Mouse (Mus musculus) neural tube, embryonic 10.5 days (tissue): Measurements from ENCODE around the gene Olfr282.
A peak's percentile ranks its signal among the peaks of the same experiment; 100 is the strongest.
"Not testable (repeated sequence)": the region's sequence is repeated elsewhere in the genome, so short reads cannot be mapped to it uniquely, and the experiment has no call there.

Experiments used
- DNase-seq: peaks from one replicate; pipeline ENCODE4 v3.0.0-alpha.2; 2017; ENCODE audit warnings: low spot score; ENCODE audit errors: extremely low spot score

Olfr282 gene

DNA sequence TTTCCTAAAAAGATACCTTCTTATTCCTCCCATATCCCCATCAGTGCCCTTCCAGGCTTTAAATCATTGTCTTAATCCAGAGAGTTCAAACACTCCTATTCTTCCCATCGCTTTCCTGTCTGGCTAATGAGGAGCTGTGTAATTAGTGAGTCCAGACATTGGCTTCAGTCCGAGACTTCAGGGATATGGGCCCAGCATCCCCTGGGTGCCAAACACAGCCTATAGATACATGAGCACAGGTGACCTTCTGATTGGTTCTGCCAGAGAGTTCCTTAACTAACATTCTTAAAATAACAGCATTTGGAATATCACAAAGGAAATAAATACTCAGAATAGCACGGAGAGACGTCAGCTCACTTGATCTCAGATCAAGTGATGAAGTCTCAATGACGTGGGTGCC is at the start of gene Olfr282:
Gene Olfr282, plus strand, starts transcription at position 301 of the 400 bp plus-strand sequence.
- not testable (repeated sequence) for DNase-seq

DNA sequence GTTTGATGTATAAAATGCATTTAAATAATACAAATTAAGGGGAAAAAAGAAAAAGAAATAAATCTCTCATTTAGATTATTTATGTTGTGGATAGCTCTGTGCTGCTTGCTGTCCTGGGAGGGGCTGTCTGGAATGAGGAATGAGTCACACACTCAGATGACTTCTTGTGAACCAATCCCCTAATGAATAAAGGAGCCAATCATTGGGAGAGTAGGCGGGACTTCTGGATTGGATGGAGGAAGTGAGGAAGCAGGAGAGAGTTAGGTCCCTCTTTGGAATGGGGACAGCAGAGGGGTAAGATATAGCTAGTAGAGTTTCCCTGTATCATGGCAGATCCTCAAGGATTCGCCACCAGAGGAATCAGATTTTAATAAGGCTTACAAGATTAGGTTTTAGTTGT is 43.4 kb upstream of the Olfr282 start:
- no peak for DNase-seq

DNA sequence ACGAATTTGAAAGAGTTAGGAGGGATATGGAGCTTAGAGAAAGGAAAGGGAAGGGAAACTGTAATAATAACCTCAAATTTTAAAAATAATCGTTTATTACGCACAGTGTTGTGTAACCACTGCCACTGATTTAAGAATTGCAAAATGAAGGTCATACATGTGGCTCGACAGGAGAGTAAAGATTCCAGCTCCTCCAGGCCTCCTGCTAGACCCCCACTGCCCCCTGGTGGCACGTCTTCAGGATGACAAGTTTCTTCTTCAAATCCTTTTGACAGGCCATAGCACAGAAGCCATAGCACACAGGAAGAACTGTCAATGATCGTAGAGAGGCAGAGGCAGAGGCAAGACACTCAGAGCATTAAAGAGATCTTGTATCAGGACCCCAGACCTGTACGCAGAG is 41.2 kb upstream of the Olfr282 start:
- DNase-seq = peak; percentile 74

DNA sequence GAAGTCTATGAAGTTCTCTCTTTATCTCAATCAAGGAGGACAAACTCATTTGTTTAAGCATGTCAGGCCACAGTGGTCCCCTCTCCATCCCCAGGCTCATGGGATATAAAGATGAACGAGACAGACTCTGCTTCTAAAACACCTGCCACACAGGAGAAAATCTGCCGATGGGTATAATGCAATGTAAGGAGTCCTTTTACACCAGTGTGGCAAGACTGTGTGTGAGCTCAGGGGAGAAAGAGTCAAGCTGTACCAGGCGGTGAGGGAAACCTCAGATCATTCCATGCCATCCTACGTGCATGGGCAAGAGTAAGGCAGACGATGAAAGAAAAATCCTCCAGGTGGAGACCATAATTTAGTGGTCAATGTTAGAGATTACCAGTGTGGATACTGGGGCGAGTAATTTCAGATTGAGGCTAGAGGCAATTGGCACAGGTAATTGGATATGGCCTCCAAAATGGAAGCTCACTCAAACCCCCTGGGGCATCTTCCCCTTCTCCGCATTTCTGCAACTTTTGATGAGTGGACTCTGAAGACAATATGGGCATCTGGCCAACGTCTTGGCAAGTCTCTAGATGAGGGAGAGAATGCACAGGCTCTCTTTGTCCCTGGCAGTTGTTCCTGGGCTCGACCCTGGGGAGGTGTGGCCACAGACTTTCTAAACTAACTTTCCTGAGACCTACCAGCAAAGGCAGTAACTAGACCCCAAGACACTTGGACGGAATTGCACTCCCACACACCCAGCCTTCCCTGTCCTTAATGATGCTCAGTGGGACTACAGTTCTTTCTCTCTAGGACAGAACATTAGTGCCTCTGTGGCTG is 39.7 kb upstream of the Olfr282 start:
- no peak for DNase-seq

DNA sequence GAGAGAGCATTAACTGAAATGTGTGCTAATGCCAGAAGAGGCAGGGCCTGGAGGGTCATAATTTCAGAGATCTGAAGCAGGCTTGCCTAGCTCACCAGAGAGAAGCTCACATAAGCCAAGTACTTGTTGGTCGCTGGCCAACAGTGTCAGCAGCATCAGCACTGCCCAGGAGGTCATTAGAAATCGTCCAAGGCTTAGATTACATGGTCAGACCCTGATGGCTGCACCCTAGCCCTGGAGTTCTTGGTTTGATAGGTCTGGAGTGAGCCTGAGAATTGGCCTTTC is 39.2 kb upstream of the Olfr282 start:
- DNase-seq = no peak

DNA sequence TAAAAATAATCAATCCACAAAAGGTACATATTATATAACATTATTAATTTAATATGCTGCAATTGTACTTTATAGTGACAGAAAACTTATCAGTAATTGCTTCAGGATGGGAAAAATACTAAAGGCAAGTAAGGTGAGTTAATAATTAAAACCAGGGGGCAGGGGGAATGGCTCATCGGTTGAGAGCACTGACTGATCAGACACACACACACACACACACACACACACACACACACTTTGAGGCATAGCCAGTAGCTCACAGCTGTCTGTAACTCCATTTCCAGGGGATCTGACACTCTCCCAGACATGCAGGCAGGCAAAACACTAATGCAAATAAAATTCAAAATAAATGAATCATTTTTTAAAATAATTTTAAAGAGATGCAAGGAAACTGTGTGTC is 33.9 kb upstream of the Olfr282 start:
- peak; percentile 7 for DNase-seq

DNA sequence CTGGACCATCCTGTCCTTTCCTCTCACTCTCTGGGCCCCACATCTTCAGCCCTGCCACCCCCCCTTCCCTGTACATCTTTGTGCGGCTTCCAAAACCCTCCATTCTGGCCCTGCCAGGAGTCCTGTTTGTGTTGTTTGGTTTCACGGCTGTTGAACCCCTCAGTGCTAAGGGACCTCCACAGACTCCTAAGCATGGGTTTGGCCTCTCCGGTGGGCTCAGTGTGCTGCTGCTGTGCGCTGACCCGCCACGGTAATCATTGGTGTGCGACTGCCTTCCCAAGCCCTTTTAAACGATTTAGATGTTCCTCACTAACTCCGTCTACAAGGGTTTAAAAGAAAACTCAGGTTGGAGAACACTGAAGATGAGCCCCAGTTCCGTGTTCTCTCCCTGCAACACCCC is 28.7 kb upstream of the Olfr282 start:
- peak; percentile 11 for DNase-seq

DNA sequence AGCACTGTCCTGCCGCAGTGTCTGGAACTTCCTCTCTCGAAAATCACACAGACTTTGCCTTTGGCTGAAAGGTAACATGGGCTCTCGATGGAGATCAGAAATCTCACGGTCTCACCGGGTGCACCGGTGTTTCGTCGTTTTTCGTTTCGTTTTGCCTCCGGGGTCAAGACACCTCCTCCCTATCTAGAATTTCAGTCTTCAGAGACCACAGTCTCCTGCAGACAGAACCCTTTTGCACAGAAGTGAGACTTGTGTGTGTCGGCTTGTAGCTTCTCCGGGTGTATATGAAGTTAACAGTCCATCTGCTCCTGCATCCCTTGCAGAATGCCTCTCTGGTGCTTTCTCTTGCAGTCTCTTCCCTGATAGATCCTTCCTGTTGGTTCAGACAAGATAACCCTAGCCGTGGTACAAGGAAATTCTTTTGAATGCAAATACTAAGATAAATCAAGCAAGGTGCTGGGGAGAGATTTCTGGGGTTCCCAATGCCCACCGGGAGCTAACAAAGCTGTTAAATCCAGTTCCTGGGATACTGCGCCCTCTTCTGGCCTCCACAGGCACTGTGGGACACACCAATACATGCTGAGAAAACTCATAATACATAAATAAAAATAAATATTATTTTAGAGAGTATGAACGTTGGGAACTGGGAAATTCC is 22.5 kb upstream of the Olfr282 start:
- DNase-seq = no peak

DNA sequence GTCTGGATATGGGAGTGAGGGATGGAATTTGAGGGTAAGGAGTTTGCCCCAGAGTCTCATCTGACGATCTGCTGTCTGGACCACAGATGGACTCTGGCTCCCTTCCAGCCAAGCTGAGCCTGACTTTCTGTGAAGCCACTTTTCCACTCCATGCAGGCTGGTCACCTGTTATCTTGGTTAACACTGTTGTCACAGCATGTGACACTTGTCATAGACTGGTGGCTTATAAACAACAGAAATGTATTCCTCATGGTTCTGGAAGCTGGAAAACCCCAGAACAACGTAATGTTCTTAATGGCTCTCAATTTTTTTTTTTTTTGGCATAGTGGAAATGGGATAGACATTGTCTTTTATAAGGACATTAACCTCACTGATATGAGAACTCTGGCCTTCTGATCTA is 21.4 kb upstream of the Olfr282 start:
- DNase-seq = no peak

DNA sequence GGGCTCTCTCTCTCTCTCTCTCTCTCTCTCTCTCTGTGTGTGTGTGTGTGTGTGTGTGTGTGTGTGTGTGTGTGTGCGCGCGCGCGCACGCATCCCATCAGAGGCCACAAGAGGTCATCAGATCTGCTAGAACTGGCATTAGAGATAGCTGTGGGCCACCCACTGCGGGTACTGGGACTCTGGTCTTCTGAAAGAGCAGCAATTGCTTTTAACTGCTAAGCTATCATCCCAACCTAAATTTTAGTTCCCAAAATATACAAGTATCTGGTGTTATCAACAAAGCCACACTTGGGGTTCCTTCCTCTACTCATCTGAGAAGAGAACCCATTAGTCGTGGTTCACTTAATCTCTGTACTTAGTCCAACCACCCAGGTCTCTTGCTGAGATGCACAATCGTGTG is 20.8 kb upstream of the Olfr282 start:
- DNase-seq = no peak

DNA sequence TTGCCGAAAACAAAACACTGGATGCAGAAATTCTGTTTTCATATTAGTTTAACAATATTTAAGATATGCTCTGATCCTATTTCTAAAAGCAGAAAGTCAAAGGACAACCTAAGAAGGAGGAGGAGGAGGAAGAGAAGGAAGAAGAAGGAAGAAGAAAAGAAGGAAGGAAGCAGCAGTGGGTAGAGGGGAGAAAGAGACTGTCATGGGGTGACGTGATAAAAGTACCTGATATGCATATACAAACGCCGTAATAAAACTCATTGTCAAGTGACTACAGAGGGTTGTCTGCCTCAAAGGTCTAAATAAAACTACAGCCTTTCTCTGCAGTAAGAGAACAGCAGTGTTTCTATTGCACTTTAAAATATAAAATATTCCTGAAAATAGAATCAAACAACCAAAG is 15.0 kb upstream of the Olfr282 start:
- no peak for DNase-seq

DNA sequence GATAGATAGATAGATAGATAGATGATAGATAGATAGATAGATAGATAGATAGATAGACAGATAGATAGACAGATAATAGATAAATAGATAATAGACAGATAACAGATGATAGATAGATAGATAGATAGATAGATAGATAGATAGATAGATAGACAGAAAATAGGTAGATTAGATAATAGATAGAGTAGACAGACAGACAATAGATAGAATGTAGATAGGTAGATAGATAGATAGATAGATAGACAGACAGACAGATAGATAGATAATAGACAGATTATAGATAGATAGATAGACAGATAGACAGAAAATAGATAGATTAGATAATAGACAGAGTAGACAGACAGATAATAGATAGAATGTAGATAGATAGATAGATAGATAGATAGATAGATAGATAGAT is 14.2 kb upstream of the Olfr282 start:
- not testable (repeated sequence) for DNase-seq

DNA sequence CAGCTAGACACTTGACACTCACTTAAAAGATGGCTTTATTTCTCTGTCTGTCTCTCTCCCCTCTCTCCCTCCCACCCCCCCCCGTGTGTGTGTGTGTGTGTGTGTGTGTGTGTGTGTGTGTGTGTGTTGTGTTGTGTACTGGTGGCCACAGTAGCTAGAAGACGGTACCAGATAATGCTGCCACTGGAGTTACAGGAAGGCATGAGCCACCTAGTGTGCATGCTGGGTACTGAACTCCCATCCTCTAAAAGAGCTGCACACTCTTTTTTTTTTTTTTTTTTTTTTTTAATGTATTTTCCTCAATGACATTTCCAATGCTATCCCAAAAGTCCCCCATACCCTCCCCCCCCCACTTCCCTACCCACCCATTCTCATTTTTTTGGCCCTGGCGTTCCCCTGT is 13.7 kb upstream of the Olfr282 start:
- not testable (repeated sequence) for DNase-seq

DNA sequence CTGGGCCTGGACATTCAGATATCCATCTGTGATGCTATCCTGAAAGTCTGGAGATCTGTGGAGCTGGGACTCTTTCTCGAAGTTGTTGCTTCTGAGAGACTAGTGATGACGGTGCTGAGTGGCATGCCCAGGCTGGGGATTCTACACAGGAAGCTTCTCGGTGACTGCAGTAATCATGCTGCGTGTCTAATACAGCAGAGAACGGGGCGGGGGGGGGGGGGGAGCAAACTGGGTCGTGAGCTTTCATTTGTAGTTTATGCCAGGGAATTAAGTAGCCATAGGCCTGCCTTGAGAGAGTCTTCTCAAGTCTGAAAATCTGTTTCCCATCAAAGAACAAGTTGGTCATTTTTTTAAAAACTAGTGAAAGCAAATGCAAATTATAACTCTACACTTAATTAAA is 12.9 kb upstream of the Olfr282 start:
- no peak for DNase-seq

DNA sequence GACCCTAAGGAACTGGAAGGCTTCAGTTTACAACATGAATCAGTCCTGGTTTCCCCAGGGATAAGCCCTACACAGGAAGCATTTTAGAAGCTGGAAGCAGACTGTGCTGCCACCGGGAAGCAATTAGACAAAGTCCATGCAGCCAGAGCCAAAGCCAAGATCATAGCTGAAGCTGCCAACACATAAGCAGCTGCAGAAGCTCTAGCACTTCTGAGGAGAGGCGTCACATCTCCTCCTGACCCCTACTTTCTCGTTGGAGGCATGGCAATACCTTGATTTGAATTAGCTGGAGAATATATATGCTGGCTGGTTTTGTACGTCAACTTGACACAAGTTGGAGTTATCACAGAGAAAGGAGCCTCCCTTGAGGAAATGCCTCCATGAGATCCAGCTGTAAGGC is 10.1 kb upstream of the Olfr282 start:
- no peak for DNase-seq

DNA sequence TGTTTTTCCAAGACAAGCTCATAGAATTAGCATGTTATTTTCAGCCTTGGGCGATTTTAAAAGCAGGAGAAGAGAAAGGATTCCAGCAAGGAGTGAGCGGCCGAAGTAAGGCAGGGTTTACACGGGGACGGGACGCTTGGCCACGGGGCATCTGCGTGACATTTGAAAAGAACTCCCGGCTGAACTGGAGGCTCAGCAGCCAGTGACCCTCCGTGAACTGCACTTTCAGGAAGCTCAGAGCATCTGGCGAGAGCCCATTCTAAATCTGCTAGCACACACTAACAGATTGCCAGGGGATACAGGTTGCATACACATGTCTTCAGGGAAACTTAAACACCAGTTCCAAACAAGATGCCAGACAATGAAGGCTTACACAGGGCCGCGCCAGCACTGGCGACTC is 6.7 kb upstream of the Olfr282 start:
- DNase-seq = peak; percentile 21

DNA sequence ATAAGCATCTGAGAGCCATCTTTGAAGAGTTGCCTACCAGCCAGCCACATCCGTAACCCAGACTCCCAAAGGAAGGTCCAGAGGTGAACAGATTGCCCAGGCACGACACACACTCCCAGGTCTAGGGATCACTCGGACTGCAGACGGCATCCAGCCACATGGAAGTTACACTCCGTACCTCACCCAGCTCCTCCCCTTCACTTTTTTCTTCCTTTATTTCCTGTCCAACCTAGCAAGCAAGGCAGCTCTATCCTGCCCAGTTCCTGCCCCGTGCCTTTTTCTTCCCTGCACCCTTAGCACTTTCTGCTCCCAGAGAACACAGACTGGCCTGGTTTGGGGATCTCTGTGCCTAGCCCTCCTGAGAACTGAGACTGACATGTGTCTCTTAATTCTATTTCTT is 6.3 kb upstream of the Olfr282 start:
- no peak for DNase-seq

DNA sequence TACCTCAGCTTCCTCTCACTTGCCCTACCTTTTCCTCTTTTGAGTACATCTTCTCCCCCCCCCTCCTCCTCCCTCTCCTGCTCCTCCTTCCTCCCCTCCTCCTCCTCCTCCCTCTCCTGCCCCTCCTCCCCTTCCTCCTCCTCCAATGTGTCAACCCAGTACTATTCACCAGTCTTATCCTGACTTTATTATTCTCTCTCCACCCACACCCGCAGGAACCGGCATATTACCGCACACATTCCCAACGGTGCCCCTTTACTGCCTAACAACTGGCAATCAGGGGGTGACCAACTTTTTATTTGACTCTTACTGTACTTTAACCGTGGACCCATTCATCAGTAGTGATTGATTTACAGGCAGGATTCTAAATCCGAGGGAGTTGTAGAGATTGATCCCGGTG is 5.8 kb upstream of the Olfr282 start:
- DNase-seq = no peak

DNA sequence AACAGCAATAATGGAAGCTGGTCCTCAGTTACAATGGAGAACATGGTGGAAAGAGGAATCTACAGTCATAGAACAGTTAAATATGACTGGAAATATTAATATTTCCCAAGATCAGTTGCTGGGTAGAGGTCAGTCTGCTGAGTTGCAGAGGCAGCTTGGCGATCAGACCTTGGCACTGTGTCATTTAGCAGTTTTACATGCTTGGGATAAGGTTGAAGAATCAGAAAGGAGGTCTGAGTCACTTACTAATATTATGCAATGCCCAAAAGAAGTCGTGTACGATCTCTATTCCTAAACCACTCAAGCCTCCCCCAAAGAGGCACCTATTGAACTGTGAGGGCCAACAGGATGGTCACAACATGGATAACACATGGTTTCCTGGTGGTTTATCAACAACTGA is 13.5 kb downstream of the Olfr282 start:
- DNase-seq = no peak

DNA sequence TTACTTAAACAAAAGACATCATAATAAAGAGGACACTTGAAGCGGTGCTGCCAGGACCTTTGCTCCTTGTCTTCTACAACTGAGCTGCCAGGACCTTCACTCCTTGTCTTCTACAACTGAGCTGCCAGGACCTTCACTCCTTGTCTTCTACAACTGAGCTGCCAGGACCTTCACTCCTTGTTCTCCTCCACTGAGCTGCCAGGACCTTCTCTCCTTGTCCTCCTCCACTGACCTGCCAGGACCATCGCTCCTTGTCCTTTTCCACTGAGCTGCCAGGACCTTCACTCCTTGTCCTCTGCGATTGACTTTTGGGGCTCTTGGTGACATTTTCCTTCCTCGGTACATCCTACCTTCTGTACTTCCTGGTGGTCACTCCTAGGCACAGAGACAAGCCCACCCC is 17.5 kb downstream of the Olfr282 start:
- no peak for DNase-seq

DNA sequence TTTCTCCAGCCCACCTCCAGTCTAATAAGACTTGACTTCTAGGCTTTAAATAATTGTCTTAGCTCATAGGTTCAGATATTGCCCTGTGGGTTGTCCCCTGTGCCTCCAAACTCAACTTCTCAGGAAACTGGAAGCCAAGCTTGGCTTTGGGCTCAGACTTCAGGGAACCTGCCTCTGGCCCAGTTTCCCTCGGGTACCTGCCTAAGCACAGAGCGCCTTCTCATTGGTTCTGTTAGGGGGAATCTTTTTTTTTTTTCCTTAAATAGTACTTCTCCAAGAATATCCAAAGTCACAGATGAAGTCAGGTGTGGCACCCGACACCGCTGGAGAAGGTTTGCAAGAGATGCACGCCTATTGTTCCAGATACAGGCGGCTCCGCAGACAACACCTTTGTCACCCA is 21.3 kb downstream of the Olfr282 start, which contains the start of gene Olfr281:
Gene Olfr281, plus strand, starts transcription at position 301 of the 400 bp plus-strand sequence.
- no peak for DNase-seq

DNA sequence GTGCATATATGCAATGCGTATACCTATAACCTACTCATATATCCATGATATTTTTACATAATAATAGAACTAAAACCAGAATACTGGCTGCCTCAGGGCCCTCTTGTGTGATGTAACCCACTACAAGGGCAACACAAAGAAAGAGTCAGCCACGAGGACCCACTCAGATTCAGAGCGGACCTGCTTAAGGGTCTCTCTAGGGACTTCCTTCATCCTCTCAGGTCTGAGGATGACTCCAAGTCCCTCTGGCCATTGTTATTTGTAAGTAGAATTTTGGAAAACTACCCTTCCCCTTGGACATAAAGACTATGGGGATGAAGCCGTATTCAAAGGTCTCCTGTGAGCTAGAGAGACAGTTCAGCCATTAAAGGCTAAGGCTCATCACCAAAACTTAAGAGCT is 38.6 kb downstream of the Olfr282 start, which contains the start of gene OR5BS1P:
Gene OR5BS1P, plus strand, starts transcription at position 301 of the 400 bp plus-strand sequence.
- no peak for DNase-seq

DNA sequence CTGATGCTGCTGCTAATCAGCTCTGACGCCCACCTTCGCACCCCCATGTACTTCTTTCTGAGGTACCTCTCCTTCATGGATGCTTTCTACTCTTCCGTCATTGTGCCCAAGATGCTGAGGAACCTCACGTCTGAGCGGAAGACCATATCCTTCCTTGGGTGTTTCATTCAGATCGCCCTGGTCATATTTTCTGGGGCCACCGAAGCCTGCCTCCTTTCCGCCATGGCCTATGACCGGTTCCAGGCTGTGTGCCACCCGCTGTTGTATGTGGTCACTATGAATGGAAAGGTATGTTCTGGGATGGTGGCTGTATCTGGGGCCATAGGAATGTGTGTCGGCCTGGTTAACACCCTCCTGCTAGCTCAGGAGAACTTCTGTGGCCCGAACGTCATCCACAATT is 40.5 kb downstream of the Olfr282 start:
- no peak for DNase-seq
